Mouse (Mus musculus): ENCODE results near the gene Med19. TPM values are rescaled to one million over a fixed set of nuclear protein-coding genes. Genes with fewer than 3 reads are reported as not detected.
"Not testable (repeated sequence)": the region's sequence is repeated elsewhere in the genome, so short reads cannot be mapped to it uniquely, and the experiment has no call there.

Med19 gene
- total and polyA plus RNA-seq, 3 experiments, result 6.8 to 14.2 (median 11.5) TPM

DNA sequence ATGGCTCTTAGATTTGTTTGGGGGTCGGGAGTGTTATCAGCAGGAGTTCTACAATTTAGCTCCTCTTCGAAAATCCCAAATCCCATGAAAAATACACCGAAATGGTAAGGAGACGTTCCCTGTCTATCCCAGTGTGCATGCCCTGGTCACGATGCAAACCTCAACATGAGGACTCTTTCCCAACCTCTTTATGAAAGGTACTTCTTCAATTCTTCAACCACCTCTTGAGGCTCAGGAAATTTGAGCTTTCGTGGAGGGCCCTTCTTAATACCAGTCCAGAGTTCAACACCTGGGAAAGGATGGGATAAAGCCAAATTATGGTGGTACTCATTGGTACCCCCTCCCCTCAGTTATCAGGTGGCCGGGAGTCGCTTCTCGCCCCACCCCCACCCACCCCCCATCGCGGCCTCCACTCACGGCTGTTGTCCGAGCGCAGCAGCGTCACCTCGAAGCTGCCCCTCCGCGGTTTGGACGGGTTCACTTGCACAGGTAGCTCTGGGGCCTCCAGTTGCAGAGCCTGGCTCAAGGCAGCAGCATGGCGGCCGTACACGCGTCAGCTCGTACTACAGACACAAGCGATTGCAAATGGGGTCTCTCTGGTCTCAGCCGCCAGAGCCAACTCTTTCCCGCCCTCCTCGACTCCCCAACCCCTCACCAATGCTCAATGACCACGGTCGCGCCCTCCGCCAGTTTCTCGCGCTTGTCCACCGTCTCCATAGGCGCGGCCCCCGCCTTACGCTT lies 8.2 kb upstream of the Med19 start:
- Histone ChIP-seq H3K4me1 (ENCODE audit: control insufficient read depth, insufficient read depth, low read length) (no peaks in the 10 kb centered on the region; the same call in 1 of the 2 replicates), H3K79me2 (replicated peaks; ENCODE audit: control insufficient read depth, insufficient read depth, low read length) (no peaks in the 10 kb centered on the region), H3K27me3 (ENCODE audit: control insufficient read depth, insufficient read depth, low read length) (no peaks in the 10 kb centered on the region), H3K36me3 (ENCODE audit: control insufficient read depth, insufficient read depth, low read length) (peaks cover 6% of the 10 kb centered on the region; the same call in 1 of the 2 replicates), H3K9ac (ENCODE audit: low read depth, low read length) (peak overlapping the region; percentile 85), H3K27ac (peak overlapping the region; percentile 88), H3K4me3 (peak overlapping the region; percentile 96)
- WGBS, result 4% methylated on average over 39 of the region's 39 CpGs
- intact Hi-C loops (cut with DNase I), result loop anchor here (10.0 kb wide), 1 partner anchor 185 kb away; no protein-coding TSS in a partner anchor
- no peak for TF ChIP-seq POLR2A (IDR thresholded peaks at IDR 0.05; ENCODE audit: insufficient read depth, low read depth, low read length)
- no peak for TF ChIP-seq CTCF (IDR thresholded peaks at IDR 0.05)
- TF ChIP-seq EP300 (IDR thresholded peaks at IDR 0.05; ENCODE audit: insufficient read depth, low read depth, low read length), result no peak
- DNase-seq, result no peak

GRCm38 (mm10) chr2:84670569-84670933 lies 7.7 kb upstream of the Med19 start, which contains the start of gene Selenoh:
Gene Selenoh, minus strand, starts transcription at chr2:84670770.
- H3K4me3 ChIP-seq, result peak within 1 kb of the TSS; percentile 96
- intact Hi-C loops (cut with DNase I), result no loop called here
- H3K9ac ChIP-seq (ENCODE audit: low read depth, low read length), result peak within 1 kb of the TSS; percentile 85
- H3K36me3 ChIP-seq (ENCODE audit: control insufficient read depth, insufficient read depth, low read length), result peaks cover 6% of the 10 kb centered on the region; the same call in 1 of the 2 replicates
- H3K79me2 ChIP-seq (replicated peaks; ENCODE audit: control insufficient read depth, insufficient read depth, low read length), result no peaks in the 10 kb centered on the region
- TF ChIP-seq CTCF (IDR thresholded peaks at IDR 0.05), result no peak
- TF ChIP-seq EP300 (IDR thresholded peaks at IDR 0.05; ENCODE audit: insufficient read depth, low read depth, low read length), result peak; percentile 72
- TF ChIP-seq POLR2A (IDR thresholded peaks at IDR 0.05; ENCODE audit: insufficient read depth, low read depth, low read length), result peak; percentile 80
- peak within 1 kb of the TSS; percentile 88 for H3K27ac ChIP-seq
- H3K27me3 ChIP-seq (ENCODE audit: control insufficient read depth, insufficient read depth, low read length), result no peaks in the 10 kb centered on the region
- H3K4me1 ChIP-seq (ENCODE audit: control insufficient read depth, insufficient read depth, low read length), result no peaks in the 10 kb centered on the region; the same call in 1 of the 2 replicates
- under 1% methylated on average over 20 of the region's 20 CpGs for WGBS
- peak; percentile 82 to 85 for DNase-seq

DNA sequence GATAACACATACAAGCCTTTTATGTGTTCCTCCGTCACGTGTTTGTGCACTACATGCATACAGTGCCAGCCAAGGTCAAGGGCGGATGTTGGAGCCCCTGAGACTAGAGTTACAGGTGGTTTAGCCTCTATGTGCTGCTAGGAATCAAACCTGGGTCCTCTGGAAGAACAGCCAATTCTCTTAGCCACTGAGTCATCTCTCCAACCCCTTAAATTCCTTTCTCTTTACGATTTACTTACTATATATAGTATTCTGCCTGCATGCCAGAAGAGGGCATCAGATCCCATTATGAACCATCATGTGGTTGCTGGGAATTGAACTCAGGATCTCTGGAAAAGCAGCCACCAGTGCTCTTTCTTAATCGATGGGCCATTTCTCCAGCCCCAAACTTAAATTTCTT lies 6.7 kb upstream of the Med19 start:
- H3K4me3 ChIP-seq; H3K27me3 ChIP-seq (ENCODE audit: control insufficient read depth, insufficient read depth, low read length); H3K36me3 ChIP-seq (ENCODE audit: control insufficient read depth, insufficient read depth, low read length); H3K79me2 ChIP-seq (replicated peaks; ENCODE audit: control insufficient read depth, insufficient read depth, low read length); H3K27ac ChIP-seq; DNase-seq; intact Hi-C loops (cut with DNase I); H3K4me1 ChIP-seq (ENCODE audit: control insufficient read depth, insufficient read depth, low read length); H3K9ac ChIP-seq (ENCODE audit: low read depth, low read length): not testable (repeated sequence)
- WGBS, result 66% methylated on average over 4 of the region's 5 CpGs

DNA sequence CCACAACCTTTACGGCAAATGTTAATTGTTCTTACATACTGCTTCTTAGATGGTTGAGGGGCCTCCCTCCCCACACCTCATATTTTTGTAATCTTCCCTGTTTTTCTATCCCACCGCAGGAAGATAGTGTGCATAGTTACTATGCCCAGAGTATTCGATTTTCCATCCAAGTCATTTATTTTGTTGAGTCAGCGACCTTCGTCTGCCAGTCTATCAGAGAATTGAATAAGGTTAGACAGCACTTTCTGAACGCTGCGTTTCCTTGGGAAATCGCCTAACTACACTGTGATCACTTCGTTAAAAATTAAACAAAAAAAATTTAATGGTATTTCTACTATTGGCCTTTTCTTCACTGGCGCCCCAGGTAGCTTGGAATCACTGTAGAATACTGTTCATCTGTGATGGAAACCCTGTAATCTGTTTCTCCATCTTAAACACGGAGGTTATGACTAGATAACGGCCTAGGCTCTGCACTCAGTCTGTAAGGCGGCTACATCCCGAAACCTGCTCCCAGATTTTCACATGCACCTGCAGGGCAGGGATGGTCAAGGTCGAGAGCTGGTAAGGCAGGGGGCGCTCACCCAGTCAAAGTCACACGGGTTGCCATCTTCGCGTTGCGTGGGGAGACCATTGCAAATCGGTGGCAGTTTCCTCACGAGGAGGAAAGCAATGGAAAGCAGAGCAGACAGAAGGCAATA lies 783 bp upstream of the Med19 start:
- peaks cover 3% of the 10 kb centered on the region; the same call in 1 of the 2 replicates for H3K4me1 ChIP-seq (ENCODE audit: control insufficient read depth, insufficient read depth, low read length)
- no peak for DNase-seq
- intact Hi-C loops (cut with DNase I), result no loop called here
- WGBS, result 6% methylated on average over 22 of the region's 22 CpGs
- H3K4me3 ChIP-seq, result peak overlapping the region; percentile 73
- H3K9ac ChIP-seq (ENCODE audit: low read depth, low read length), result peak overlapping the region; percentile 88
- H3K36me3 ChIP-seq (ENCODE audit: control insufficient read depth, insufficient read depth, low read length), result no peaks in the 10 kb centered on the region; the same call in 1 of the 2 replicates
- H3K27ac ChIP-seq, result peak overlapping the region; percentile 7
- peaks cover 1% of the 10 kb centered on the region; the same call in 1 of the 2 replicates for H3K79me2 ChIP-seq (replicated peaks; ENCODE audit: control insufficient read depth, insufficient read depth, low read length)
- TF ChIP-seq CTCF (IDR thresholded peaks at IDR 0.05), result peak; percentile 59
- TF ChIP-seq EP300 (IDR thresholded peaks at IDR 0.05; ENCODE audit: insufficient read depth, low read depth, low read length), result no peak
- H3K27me3 ChIP-seq (ENCODE audit: control insufficient read depth, insufficient read depth, low read length), result no peaks in the 10 kb centered on the region

DNA sequence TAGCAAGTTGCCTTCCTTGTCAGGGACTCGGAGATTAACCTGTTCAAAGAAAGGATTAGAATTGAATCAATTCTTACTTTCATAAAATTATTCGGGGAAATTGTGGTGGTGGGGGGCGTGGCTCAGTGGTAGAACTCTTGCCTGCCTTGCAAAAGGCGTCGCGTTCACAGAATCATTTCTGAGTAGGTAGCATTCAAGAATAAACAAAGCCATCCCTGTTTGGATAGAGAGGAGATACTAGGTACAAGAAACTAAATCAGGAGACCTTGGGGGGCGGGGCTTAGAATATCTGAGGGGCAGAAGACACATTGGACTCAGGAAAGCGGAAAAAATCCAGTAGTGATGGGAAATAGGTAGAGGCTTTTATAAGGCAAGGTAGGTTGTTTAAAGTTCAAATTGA lies 814 bp downstream of the Med19 start, which contains the start of gene Tmx2:
Tmx2 (minus strand) TSS at position 125 of the 400 bp plus-strand sequence.
- Histone ChIP-seq H3K27me3 (ENCODE audit: control insufficient read depth, insufficient read depth, low read length) (no peaks in the 10 kb centered on the region), H3K79me2 (replicated peaks; ENCODE audit: control insufficient read depth, insufficient read depth, low read length) (peaks cover 1% of the 10 kb centered on the region; the same call in 1 of the 2 replicates), H3K9ac (ENCODE audit: low read depth, low read length) (peak within 1 kb of the TSS; percentile 88), H3K36me3 (ENCODE audit: control insufficient read depth, insufficient read depth, low read length) (no peaks in the 10 kb centered on the region; the same call in 1 of the 2 replicates), H3K4me1 (ENCODE audit: control insufficient read depth, insufficient read depth, low read length) (peaks cover 3% of the 10 kb centered on the region; the same call in 1 of the 2 replicates), H3K4me3 (peak within 1 kb of the TSS; percentile 88), H3K27ac (peak within 1 kb of the TSS; percentile 61)
- TF ChIP-seq POLR2A (IDR thresholded peaks at IDR 0.05; ENCODE audit: insufficient read depth, low read depth, low read length) (no peak), CTCF (IDR thresholded peaks at IDR 0.05) (no peak), EP300 (IDR thresholded peaks at IDR 0.05; ENCODE audit: insufficient read depth, low read depth, low read length) (no peak)
- no peak for DNase-seq
- WGBS, result 15% methylated on average over 8 of the region's 8 CpGs
- intact Hi-C loops (cut with DNase I), result loop anchor here (2.0 kb wide), 1 partner anchor 36 kb away; the partner anchor contains the start of gene Zdhhc5
